Mouse (Mus musculus): ENCODE measurements around the gene Tas2r113. TPM values are rescaled to one million over a fixed set of nuclear protein-coding genes. Genes with fewer than 3 reads are reported as not detected.
"Not testable (repeated sequence)": the region's sequence is repeated elsewhere in the genome, so short reads cannot be mapped to it uniquely, and the experiment has no call there.

Tas2r113 gene
- total RNA-seq (2021): not detected
- long read RNA-seq, experiment 1: 0 reads
- long read RNA-seq, experiment 2: 0 reads

DNA sequence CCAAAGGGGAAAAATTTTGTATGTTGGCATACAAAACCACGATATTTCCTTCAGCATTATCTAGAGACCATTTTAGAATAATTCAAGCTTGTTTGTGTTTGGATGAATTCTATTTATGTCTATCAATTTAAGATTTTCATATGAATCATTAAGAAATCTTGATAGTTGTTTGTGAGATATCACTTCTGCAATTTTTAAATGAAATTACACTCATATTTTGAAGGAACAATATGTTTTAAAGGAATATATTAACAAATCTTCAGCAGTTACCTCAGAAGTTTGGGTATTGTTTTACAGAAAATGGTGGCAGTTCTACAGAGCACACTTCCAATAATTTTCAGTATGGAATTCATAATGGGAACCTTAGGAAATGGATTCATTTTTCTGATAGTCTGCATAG lies at the start of gene Tas2r113:
Tas2r113 (plus strand) TSS at position 301 of the 400 bp plus-strand sequence.
- DNase-seq (ENCODE audit: low spot score in 2 of 2): no peak

DNA sequence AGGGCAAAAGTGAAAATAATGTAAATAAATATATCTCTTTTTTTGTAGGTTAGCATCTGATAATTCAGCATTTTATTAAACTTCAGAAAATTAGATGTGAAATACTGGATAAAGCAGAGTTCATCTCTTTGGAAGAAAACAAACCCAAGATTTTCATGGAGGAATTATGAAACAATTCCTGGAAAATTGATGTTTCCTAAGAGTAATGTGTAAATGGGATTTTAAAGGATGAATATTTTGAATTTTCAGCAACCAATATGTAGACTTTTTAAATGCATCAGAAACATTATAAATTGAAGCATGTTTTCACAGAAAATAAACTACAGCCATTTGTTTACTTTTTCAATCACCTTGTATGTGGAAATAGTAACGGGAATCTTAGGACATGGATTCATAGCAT lies 46.0 kb upstream of the Tas2r113 start, which contains the start of gene Tas2r123:
Tas2r123 (plus strand) TSS at position 301 of the 400 bp plus-strand sequence.
- no peak for DNase-seq (ENCODE audit: low spot score in 2 of 2)

DNA sequence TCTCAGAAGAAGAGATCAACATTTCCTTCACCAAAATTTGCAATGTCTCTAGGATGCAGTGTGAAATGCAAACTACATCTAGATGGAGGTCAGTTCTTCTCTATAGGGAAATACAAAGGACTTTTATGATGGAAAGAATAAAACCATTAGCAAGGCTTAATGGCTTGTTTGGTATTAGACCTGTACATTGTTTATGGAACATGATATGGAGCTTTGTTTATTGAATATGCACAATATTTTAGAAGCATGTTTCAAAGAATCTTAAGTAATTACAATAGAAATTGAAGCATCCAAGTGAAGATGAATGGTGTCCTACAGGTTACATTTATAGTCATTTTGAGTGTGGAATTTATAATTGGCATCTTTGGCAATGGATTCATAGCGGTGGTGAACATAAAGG lies 37.7 kb upstream of the Tas2r113 start, which contains the start of gene Tas2r116:
Tas2r116 (plus strand) TSS at position 301 of the 400 bp plus-strand sequence.
- DNase-seq (ENCODE audit: low spot score in 2 of 2): no peak

DNA sequence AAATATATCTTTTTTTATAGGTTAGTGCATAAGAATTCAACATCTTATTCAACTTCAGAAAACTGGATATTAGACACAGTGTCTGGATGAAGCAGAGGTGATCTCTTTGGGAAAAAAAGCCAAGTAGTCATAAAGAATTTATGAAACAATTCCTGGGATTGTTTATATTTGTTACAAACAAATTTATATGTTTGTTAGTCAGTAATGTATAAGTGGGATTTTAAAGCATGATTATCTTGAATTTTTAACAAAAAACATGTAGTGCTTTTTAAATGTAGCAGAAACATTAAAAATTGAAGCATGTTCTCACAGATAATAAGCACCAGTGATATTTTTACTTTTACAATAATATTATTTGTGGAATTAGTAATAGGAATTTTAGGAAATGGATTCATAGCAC lies 25.1 kb upstream of the Tas2r113 start, which contains the start of gene Tas2r110:
Tas2r110 (plus strand) TSS at position 301 of the 400 bp plus-strand sequence.
- no peak for DNase-seq (ENCODE audit: low spot score in 2 of 2)

DNA sequence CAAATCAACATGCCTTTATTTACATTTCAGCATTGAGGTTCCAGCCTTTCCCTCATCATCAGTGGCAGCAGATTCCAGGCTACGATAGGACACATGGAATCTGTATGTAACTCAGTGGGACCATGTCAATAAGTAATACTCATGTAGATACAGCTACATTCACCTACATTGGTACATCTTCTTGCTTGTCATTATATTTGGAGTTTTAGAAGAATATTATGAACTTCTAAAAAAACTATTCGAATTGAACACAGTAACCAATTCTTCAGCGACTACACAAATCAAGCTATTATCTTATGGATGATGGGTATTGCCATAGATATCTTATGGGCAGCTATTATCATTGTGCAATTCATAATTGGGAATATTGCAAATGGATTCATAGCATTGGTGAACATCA lies 16.5 kb downstream of the Tas2r113 start, which contains the start of gene Tas2r125:
Tas2r125 (plus strand) TSS at position 301 of the 400 bp plus-strand sequence.
- DNase-seq (ENCODE audit: low spot score in 2 of 2): no peak

DNA sequence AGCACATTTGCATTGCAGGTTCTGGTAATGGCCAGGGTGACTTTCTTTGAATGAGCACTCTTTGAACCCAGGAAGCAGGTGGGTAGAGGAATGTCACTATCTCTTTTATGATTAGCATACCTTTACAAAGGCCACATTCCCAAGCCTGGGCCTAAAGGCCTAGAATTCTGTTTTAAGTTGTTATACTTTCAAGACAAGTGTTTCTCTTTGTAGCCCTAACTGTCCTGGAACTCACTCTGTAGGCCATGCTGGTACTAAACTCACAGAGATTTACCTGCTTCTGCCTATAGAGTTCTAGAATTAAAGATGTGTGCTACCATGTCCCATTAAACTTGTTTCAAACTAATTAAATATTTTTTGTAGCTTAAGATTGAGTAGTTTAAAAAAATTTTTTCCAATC lies 48.6 kb downstream of the Tas2r113 start:
- DNase-seq (ENCODE audit: low spot score in 2 of 2): not testable (repeated sequence)

Other genes starting within 250 kb of the Tas2r113 start
- gene A630073D07Rik, start 241.5 kb upstream of the Tas2r113 start, total RNA-seq (2021): not detected
- not detected for gene Tas2r120, start 236.1 kb upstream of the Tas2r113 start, total RNA-seq (2021)
- not detected for gene Tas2r121, start 192.0 kb upstream of the Tas2r113 start, total RNA-seq (2021)
- not detected for gene Tas2r122, start 181.1 kb upstream of the Tas2r113 start, total RNA-seq (2021)
- not detected for gene Tas2r115, start 155.0 kb upstream of the Tas2r113 start, total RNA-seq (2021)
- not detected for gene Tas2r124, start 138.3 kb upstream of the Tas2r113 start, total RNA-seq (2021)
- not detected for gene Tas2r102, start 130.9 kb upstream of the Tas2r113 start, total RNA-seq (2021)
- gene Tas2r136, start 114.8 kb upstream of the Tas2r113 start, total RNA-seq (2021): not detected
- gene Tas2r117, start 90.2 kb upstream of the Tas2r113 start, total RNA-seq (2021): not detected
- not detected for gene Tas2r123, start 45.9 kb upstream of the Tas2r113 start, total RNA-seq (2021)
- not detected for gene Tas2r116, start 37.6 kb upstream of the Tas2r113 start, total RNA-seq (2021)
- gene Tas2r110, start 25.0 kb upstream of the Tas2r113 start, total RNA-seq (2021): not detected
- gene Tas2r125, start 16.6 kb downstream of the Tas2r113 start, total RNA-seq (2021): not detected
- gene Tas2r129, start 58.1 kb downstream of the Tas2r113 start, total RNA-seq (2021): not detected
- not detected for gene Tas2r131, start 64.9 kb downstream of the Tas2r113 start, total RNA-seq (2021)
- not detected for gene Tas2r109, start 88.0 kb downstream of the Tas2r113 start, total RNA-seq (2021)
- gene Tas2r103, start 144.1 kb downstream of the Tas2r113 start, total RNA-seq (2021): not detected
- not detected for gene Tas2r140, start 162.8 kb downstream of the Tas2r113 start, total RNA-seq (2021)
- gene Smim10l1, start 211.9 kb downstream of the Tas2r113 start, total RNA-seq (2021): 10 to 100 TPM; 54.0 to 54.1 TPM

Data from gastrocnemius, postnatal 4 days (tissue).